Mouse (Mus musculus): ENCODE measurements around the gene Cracr2a.

Cracr2a gene

GRCm38 (mm10) chr6:127693681-127694080 is 132.5 kb downstream of the Cracr2a start:
- DNase-seq (ENCODE audit: low spot score in 2 of 2): no peak

- DNase-seq (ENCODE audit: low spot score in 2 of 2): no peak
These were observed 140.1 kb downstream of the Cracr2a start for GRCm38 (mm10) chr6:127701036-127701783.

- DNase-seq (ENCODE audit: low spot score in 2 of 2): no peak
These were observed 147.1 kb downstream of the Cracr2a start for GRCm38 (mm10) chr6:127708218-127708628.

DNA sequence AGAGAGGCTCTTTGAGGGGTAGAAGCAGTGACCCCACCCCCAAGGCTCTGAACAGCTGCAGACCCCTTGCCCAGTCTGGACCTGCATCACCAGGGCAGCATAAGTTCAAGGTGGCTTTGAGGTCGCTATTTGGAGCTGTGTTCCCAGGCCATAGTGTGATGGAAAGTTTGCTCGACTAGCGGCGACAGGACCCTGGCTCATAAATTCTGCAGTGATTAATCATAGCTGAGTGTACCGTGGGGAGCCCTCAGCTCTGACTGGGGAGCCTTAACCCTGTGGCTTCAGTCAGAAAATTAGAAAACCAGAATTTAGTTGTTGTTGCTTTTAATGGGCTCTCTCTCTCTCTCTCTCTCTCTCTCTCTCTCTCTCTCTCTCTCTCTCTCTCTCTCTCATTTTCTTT is 153.8 kb downstream of the Cracr2a start:
- DNase-seq (ENCODE audit: low spot score in 2 of 2): no peak

- no peak for DNase-seq (ENCODE audit: low spot score in 2 of 2)
These were observed 154.3 kb downstream of the Cracr2a start for GRCm38 (mm10) chr6:127715428-127715827.

DNA sequence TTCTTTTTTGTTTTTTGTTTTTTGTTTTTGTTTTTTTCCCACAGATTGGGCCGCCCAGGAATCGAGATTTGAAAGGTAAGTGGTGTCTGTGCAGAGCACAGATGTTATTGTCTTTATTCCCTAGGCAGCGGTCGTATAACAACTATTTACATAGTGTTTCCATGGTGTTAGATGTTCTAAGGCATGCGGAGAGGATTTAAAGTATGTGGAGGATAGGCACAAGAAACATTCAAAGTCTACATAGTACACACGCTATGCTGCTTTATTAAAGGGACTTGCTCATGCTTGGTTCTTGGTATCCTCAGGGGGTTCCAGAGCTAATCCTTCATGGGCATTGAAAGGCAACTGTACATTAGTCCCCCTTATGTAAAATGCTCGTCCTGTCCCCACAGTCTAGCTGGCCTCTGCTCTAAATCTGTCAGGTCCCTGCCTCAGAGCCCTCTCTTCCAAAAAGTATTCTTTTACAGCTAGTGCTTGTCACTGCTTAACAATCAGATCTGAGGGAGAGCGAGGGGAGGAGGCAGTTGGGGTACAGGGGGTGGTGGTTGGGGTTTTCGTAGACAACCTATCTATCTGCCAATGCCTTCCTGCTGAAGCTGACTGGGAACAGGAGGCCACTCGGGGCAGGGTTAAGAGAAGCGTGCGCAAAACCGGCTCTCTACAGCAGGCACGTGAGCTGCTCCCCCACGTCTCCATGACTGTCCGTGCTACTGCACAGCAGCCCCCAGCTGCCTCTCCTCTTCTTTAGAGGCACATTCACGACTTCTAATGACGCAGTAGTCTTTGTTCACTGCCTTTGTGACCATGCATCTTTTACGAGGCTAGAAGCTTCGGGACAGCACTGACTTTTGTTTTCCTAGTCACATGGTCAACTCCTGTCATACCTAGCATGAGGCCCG is 156.3 kb downstream of the Cracr2a start:
- DNase-seq (ENCODE audit: low spot score in 2 of 2): no peak

DNA sequence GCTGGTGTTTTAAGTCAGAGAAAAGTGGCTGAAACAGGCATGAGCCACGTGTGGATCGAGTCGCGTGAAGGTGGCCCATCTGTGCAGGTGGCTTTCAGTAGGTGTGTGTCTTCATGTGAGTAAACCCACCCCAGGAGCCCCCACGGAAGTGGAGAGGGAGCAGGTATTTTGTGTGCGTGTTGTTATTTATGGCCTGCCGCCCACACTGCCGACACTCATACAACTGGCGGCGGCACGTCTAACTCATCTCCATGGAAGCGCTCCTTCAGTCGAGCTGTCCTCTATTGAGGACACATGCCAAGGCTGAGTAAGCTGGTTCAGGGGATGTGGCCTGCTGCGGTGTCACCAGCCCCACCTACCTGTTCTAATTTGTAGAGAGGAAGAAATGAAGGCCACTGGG is 158.7 kb downstream of the Cracr2a start:
- DNase-seq (ENCODE audit: low spot score in 2 of 2): no peak

- DNase-seq (ENCODE audit: low spot score in 2 of 2): no peak
These were observed 162.0 kb downstream of the Cracr2a start for GRCm38 (mm10) chr6:127723126-127723525.
